Mouse (Mus musculus) left cerebral cortex, adult 8-10 months (tissue): ENCODE measurements at regions not wholly inside any gene's neighbourhood (a gene's known extent, or its start where the extent isn't known, plus 50 kb on each side); places are given as distances from the start of the nearest gene placed in this dataset.

ENCODE experiments used
- DNase-seq, 2 experiments: peaks; one replicate each; pipeline ENCODE4 v3.0.0; 2022; ENCODE audit warnings: low spot score in 2 of 2

- no peak for DNase-seq
These were observed 64.8 kb upstream of the Cenpw start for GRCm38 (mm10) chr10:30265129-30265528.

GRCm38 (mm10) chr10:30259716-30260115, 59.4 kb upstream of the Cenpw start:
- DNase-seq = no peak

- no peak for DNase-seq
These were observed 57.5 kb upstream of the Cenpw start for GRCm38 (mm10) chr10:30257889-30258288.
